Mouse (Mus musculus) heart, embryonic 11.5 days (tissue): ENCODE data around the gene Cbx1. TPM values are rescaled to one million over a fixed set of nuclear protein-coding genes. Genes with fewer than 3 reads are reported as not detected.

ENCODE experiments used
- ATAC-seq: fragments of 200-750 bp; cut with Nextera tagmentation; replicated peaks from 2 replicates; pipeline ENCODE4 v1.8.0; 2017; ENCODE audit warnings: moderate library complexity; ENCODE audit not compliant: insufficient number of reproducible peaks, low FRiP score, low TSS enrichment
- H3K27ac ChIP-seq: fragments of 300-500 bp; sonication (generic); 2 replicates; pipeline ENCODE4 v1.5.1; 2014; ENCODE audit warnings: mild to moderate bottlenecking, low read depth, low read length
- H3K27me3 ChIP-seq: fragments of 300-500 bp; sonication (generic); 2 replicates; pipeline ENCODE4 v1.6.1; 2014; ENCODE audit warnings: mild to moderate bottlenecking, low read length, mixed read lengths; ENCODE audit not compliant: control insufficient read depth, insufficient read depth
- H3K36me3 ChIP-seq: fragments of 300-500 bp; sonication (generic); 2 replicates; pipeline ENCODE4 v1.6.1; 2014; ENCODE audit warnings: mild to moderate bottlenecking, low read length, moderate library complexity, mixed read lengths; ENCODE audit not compliant: control insufficient read depth, insufficient read depth
- H3K4me1 ChIP-seq: fragments of 300-500 bp; sonication (generic); 2 replicates; pipeline ENCODE4 v1.6.1; 2014; ENCODE audit warnings: low read length; ENCODE audit not compliant: control insufficient read depth, insufficient read depth
- H3K4me2 ChIP-seq: fragments of 300-500 bp; sonication (generic); 2 replicates; pipeline ENCODE4 v1.6.1; 2014; ENCODE audit warnings: mild to moderate bottlenecking, moderate library complexity
- H3K4me3 ChIP-seq: fragments of 300-500 bp; sonication (generic); 2 replicates; pipeline ENCODE4 v1.5.1; 2014; ENCODE audit warnings: low read depth, low read length
- H3K9ac ChIP-seq: fragments of 300-500 bp; sonication (generic); 2 replicates; pipeline ENCODE4 v1.6.1; 2014; ENCODE audit warnings: mild to moderate bottlenecking, low read depth, low read length, moderate library complexity
- H3K9me3 ChIP-seq: fragments of 300-500 bp; sonication (generic); replicated peaks from 2 replicates; pipeline ENCODE4 v1.6.1; 2016; ENCODE audit warnings: low read length; ENCODE audit not compliant: control insufficient read depth
- WGBS: fragments of 180-500 bp; shearing (Covaris S2); extraction: QIAGEN DNeasy Blood & Tissue Kit; methylation state at CpG from one replicate; pipeline ENCODE4 v1.1.7; 2014; ENCODE audit not compliant: insufficient replicate concordance; 5-methylcytosine and 5-hydroxymethylcytosine counted together
- polyA plus RNA-seq: library from polyadenylated mRNA; unstranded; fragments of >200 nt; fragmentation: Nextera tagmentation; extraction: Ambion mirVana; gene quantifications from 2 replicates; pipeline ENCODE4 v1.2.1, GENCODE M21; 2014

Cbx1 gene
- polyA plus RNA-seq, 1 experiment from 2014 or later, result 60.0 TPM

DNA sequence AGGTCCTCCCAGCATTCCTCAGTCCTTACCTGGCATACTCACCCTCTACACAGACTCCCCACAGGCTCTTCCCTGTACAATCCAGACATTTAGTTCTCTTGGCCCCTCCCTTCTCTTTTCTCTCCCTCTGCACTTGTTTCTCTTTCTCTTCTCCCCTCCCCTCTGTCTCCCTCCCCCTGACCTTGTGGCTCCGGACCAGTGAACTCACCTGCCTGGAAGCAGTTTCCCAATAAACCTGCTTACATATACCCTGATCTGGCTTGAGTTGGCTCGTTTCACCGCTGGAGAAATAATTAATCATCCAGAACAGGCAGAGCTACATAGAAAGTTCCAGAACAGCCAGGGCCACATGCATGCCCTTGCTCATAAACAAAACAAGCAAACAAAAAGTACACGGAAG, 42.6 kb downstream of the Cbx1 start:
- H3K9ac ChIP-seq, result no peak overlapping the region

GRCm38 (mm10) chr11:96832541-96832940, 43.6 kb downstream of the Cbx1 start:
- Histone ChIP-seq H3K36me3 (peaks cover 2% of the 10 kb centered on the region; the same call in 1 of the 2 replicates), H3K4me3 (no peak overlapping the region), H3K27me3 (peaks cover 2% of the 10 kb centered on the region; the same call in 1 of the 2 replicates), H3K9ac (no peak overlapping the region), H3K4me1 (peaks cover 8% of the 10 kb centered on the region), H3K4me2 (no peak overlapping the region), H3K9me3 (no peaks in the 10 kb centered on the region), H3K27ac (no peak overlapping the region)
- ATAC-seq, result no peak
- WGBS, result 90% methylated on average over 3 of the region's 3 CpGs

More for the DNA sequence above, 42.6 kb downstream of the Cbx1 start:
- WGBS, result 73% methylated on average over 4 of the region's 4 CpGs
- H3K4me3 ChIP-seq, result no peak overlapping the region
- no peak overlapping the region for H3K4me2 ChIP-seq
- no peak overlapping the region for H3K27ac ChIP-seq
- H3K36me3 ChIP-seq, result peaks cover 10% of the 10 kb centered on the region
- H3K27me3 ChIP-seq, result no peaks in the 10 kb centered on the region
- peaks cover 18% of the 10 kb centered on the region for H3K4me1 ChIP-seq
- no peaks in the 10 kb centered on the region for H3K9me3 ChIP-seq
- no peak for ATAC-seq

DNA sequence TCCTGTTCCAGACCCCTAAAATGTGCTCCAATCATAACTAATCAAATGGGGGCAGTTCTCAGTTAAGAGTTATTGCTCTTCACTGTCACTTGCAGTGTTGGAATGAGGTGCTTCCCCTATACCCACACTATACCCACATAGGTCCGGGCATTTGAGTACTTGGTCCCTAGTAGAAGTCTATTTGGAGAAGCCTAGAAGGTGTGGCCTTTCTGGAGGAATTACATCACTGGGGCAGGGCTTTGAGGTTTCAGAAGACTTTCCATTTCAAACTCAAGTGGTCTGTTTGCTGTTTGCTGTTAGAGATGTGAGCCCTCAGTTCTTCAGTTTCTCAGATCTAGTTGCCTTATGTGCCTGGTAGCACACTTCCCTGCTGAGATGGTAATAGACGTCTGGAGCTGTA, 44.0 kb downstream of the Cbx1 start:
- Histone ChIP-seq H3K9me3 (no peaks in the 10 kb centered on the region), H3K36me3 (no peaks in the 10 kb centered on the region), H3K4me2 (no peak overlapping the region), H3K27me3 (peaks cover 2% of the 10 kb centered on the region; the same call in 1 of the 2 replicates), H3K9ac (no peak overlapping the region), H3K27ac (no peak overlapping the region), H3K4me1 (peaks cover 3% of the 10 kb centered on the region), H3K4me3 (no peak overlapping the region)
- no peak for ATAC-seq
- 49% methylated on average over 2 of the region's 2 CpGs for WGBS

GRCm38 (mm10) chr11:96834127-96834526, 45.2 kb downstream of the Cbx1 start:
- Histone ChIP-seq H3K4me3 (no peak overlapping the region), H3K4me2 (no peak overlapping the region), H3K27ac (no peak overlapping the region), H3K36me3 (no peaks in the 10 kb centered on the region), H3K27me3 (peaks cover 2% of the 10 kb centered on the region; the same call in 1 of the 2 replicates), H3K9me3 (no peaks in the 10 kb centered on the region), H3K9ac (no peak overlapping the region), H3K4me1 (no peaks in the 10 kb centered on the region)
- 88% methylated on average over 1 of the region's 1 CpGs for WGBS
- no peak for ATAC-seq

DNA sequence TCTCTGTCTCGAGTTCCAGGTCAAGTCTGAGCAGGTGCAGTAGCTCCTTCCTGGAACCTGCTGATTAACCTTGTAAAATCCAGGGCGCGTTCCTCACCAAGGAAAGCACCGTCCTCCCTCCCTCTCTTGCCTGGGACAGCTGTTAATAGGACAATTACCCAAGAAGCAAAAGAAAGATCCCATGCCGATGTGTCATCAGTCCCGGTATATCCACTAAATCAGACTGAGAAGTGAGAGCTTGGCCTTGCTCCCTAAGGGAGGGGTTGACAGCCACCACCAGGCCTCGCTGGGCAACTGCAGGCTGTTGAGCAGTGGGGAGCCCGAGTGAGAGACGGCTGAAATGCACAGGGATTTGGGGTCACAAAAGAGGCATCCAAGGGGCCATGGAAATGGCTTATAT, 48.4 kb downstream of the Cbx1 start:
- no peak overlapping the region for H3K27ac ChIP-seq

DNA sequence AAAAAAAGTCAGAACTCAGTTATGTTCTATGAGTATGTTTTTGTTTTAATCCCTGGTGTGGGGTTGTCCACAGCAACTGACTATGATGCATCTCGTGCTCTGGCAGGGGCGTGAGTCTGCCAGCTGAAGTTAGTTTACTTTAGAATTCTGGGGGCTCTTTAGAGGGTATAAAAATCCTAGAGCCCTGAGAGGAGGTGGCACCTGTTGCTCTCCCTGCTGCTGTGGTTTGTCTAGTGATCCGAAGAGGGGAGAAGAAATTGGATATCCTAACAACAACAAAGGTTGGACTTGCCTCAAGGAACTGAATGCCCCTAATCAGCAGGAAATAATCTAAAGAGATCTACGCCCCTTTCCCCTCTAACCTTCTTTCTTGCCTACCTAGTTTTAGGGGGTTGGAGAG, 49.4 kb downstream of the Cbx1 start:
- peaks cover 2% of the 10 kb centered on the region; the same call in 1 of the 2 replicates for H3K27me3 ChIP-seq
- 64% methylated on average over 4 of the region's 4 CpGs for WGBS
- no peak overlapping the region for H3K9ac ChIP-seq
- H3K4me2 ChIP-seq, result no peak overlapping the region
- H3K9me3 ChIP-seq, result no peaks in the 10 kb centered on the region
- no peaks in the 10 kb centered on the region for H3K36me3 ChIP-seq
- H3K4me1 ChIP-seq, result no peaks in the 10 kb centered on the region
- no peak for ATAC-seq
- H3K27ac ChIP-seq, result no peak overlapping the region
- no peak overlapping the region for H3K4me3 ChIP-seq

More for the DNA sequence above, 48.4 kb downstream of the Cbx1 start:
- H3K9ac ChIP-seq, result no peak overlapping the region
- no peak for ATAC-seq
- H3K4me3 ChIP-seq, result no peak overlapping the region
- no peaks in the 10 kb centered on the region for H3K9me3 ChIP-seq
- H3K27me3 ChIP-seq, result peaks cover 2% of the 10 kb centered on the region; the same call in 1 of the 2 replicates
- no peak overlapping the region for H3K4me2 ChIP-seq
- 33% methylated on average over 9 of the region's 9 CpGs for WGBS
- H3K4me1 ChIP-seq, result no peaks in the 10 kb centered on the region
- H3K36me3 ChIP-seq, result no peaks in the 10 kb centered on the region

- no peak for ATAC-seq
- H3K4me3 ChIP-seq, result no peak overlapping the region
- H3K27ac ChIP-seq, result no peak overlapping the region
- 79% methylated on average over 7 of the region's 7 CpGs for WGBS
- no peak overlapping the region for H3K9ac ChIP-seq
- H3K27me3 ChIP-seq, result peaks cover 2% of the 10 kb centered on the region; the same call in 1 of the 2 replicates
- H3K4me2 ChIP-seq, result no peak overlapping the region
- H3K4me1 ChIP-seq, result no peaks in the 10 kb centered on the region
- no peaks in the 10 kb centered on the region for H3K9me3 ChIP-seq
- no peaks in the 10 kb centered on the region for H3K36me3 ChIP-seq
Observed at GRCm38 (mm10) chr11:96839428-96839827, 50.5 kb downstream of the Cbx1 start.

DNA sequence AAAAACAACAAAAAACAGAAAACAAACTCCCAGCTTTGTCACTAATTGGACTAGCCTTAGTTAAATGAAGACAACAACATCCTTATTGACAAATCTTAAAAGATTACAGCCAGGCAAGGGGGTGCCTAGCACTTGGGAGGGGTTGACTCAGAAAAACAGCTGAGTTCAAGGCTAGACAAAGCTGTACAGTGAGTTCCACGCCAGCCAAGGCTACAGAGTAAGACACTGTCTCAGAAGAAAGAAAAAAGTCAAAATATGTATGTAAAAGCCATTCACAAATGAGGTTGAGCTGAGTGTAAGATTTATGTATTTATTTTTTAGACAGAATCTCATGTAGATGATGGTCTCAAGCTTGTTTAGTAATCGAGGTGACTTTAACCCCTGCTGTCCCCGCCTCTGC, 51.0 kb downstream of the Cbx1 start:
- no peak for ATAC-seq

GRCm38 (mm10) chr11:96840290-96840689, 51.4 kb downstream of the Cbx1 start:
- H3K27me3 ChIP-seq, result peaks cover 2% of the 10 kb centered on the region; the same call in 1 of the 2 replicates
- 0 out of 2 replicates have a peak overlapping the region, but pooled peaks have one; percentile 16 for H3K9ac ChIP-seq
- no peaks in the 10 kb centered on the region for H3K4me1 ChIP-seq
- H3K9me3 ChIP-seq, result no peaks in the 10 kb centered on the region
- WGBS, result 36% methylated on average over 8 of the region's 8 CpGs
- no peaks in the 10 kb centered on the region for H3K36me3 ChIP-seq
- ATAC-seq, result no peak
- H3K4me3 ChIP-seq, result no peak overlapping the region
- H3K27ac ChIP-seq, result no peak overlapping the region
- no peak overlapping the region for H3K4me2 ChIP-seq

More for the DNA sequence above, 51.0 kb downstream of the Cbx1 start:
- no peak overlapping the region for H3K9ac ChIP-seq
- H3K9me3 ChIP-seq, result no peaks in the 10 kb centered on the region
- WGBS, result 71% methylated on average over 3 of the region's 3 CpGs
- H3K27ac ChIP-seq, result no peak overlapping the region
- no peaks in the 10 kb centered on the region for H3K36me3 ChIP-seq
- no peak overlapping the region for H3K4me3 ChIP-seq
- H3K4me1 ChIP-seq, result no peaks in the 10 kb centered on the region
- no peak overlapping the region for H3K4me2 ChIP-seq
- H3K27me3 ChIP-seq, result peaks cover 2% of the 10 kb centered on the region; the same call in 1 of the 2 replicates
